In genomic region chr12:79136949-79137348, GRCm38 (mm10) we compare ENCODE assay signal across 24 mouse cellular contexts. TPM values are rescaled to one million over a fixed set of nuclear protein-coding genes. Genes with fewer than 3 reads are reported as not detected.
DNase-seq lines count a peak whose midpoint lies in the region; ATAC-seq and TF ChIP-seq lines count a peak whose summit lies in the region.
"Had no signal": no experiment of that assay in that cellular context is flagged by ENCODE, and none has a peak within 500 bp of the region (broad histone marks: within the 10 kb centered on the region; RNA-seq: fewer than 3 reads in every experiment).

No protein-coding gene starts in this region.

- no peak for TF ChIP-seq CTCF in CH12.LX (conservative IDR thresholded peaks at IDR 0.05 in 1 of 2, IDR thresholded peaks at IDR 0.05 in 1 of 2; ENCODE audit: low read depth in 2 of 2, low read length in 2 of 2)

- dilution Hi-C loops in CH12.LX (cut with MboI; ENCODE audit: extremely low pct_ligation_motif_present, extremely low pct_unique_long_range_greater_than_20kb, low sequenced_read_pairs), result no loop called here

- H3K27ac ChIP-seq in CH12.LX (ENCODE audit: insufficient read depth, low read depth) (no peak overlapping the region), ES-E14 (ENCODE audit: insufficient read depth, low read depth, low read length, poor library complexity, severe bottlenecking) (no peak overlapping the region)
- H3K27ac ChIP-seq in intestine, embryonic 16.5 days (ENCODE audit: low read length), result no peak overlapping the region

- in situ Hi-C loops in CH12.LX (cut with MboI; ENCODE audit: low pct_ligation_motif_present, low pct_unique_long_range_greater_than_20kb, low sequenced_read_pairs), result no loop called here
- in situ Hi-C loops in ES-E14 (cut with MboI; ENCODE audit: low sequenced_read_pairs in 2 of 2, unreplicated experiment in 2 of 2), result no loop called here

- no peak for TF ChIP-seq EP300 in CH12.LX (IDR thresholded peaks at IDR 0.05; ENCODE audit: low read length)

- ATAC-seq in intestine, embryonic 16.5 days, result no peak
- ATAC-seq: activated CD4-positive, CD25-positive, alpha-beta regulatory T cell, adult 4 months; CD4-positive, CD25-positive, alpha-beta regulatory T cell, adult 4 months; Patski had no signal

- no peak overlapping the region for H3K4me2 ChIP-seq in CH12.LX (ENCODE audit: insufficient read depth, low read depth, poor library complexity, severe bottlenecking)
- H3K4me2 ChIP-seq in intestine, embryonic 16.5 days (ENCODE audit: low read depth, low read length), result no peak overlapping the region

- H3K36me3 ChIP-seq in CH12.LX (replicated peaks in 1 of 2; ENCODE audit: control insufficient read depth in 1 of 2, insufficient read depth in 1 of 2, low read length in 1 of 2) (no peaks in the 10 kb centered on the region), ES-E14 (ENCODE audit: control insufficient read depth, insufficient read depth, low read length, poor library complexity, severe bottlenecking) (no peaks in the 10 kb centered on the region)
- H3K36me3 ChIP-seq in intestine, embryonic 16.5 days (ENCODE audit: control insufficient read depth, insufficient read depth, low read length), result no peaks in the 10 kb centered on the region
- H3K36me3 ChIP-seq: G1E had no signal

- no peaks in the 10 kb centered on the region for H3K79me2 ChIP-seq in CH12.LX (replicated peaks; ENCODE audit: control insufficient read depth, extremely low read depth, insufficient read depth, poor library complexity, severe bottlenecking)

- no peak overlapping the region for H3K9ac ChIP-seq in CH12.LX (ENCODE audit: insufficient read depth, low read depth)
- no peak overlapping the region for H3K9ac ChIP-seq in ES-E14 (ENCODE audit: insufficient read depth, low read depth, low read length, poor library complexity, severe bottlenecking)
- no peak overlapping the region for H3K9ac ChIP-seq in intestine, embryonic 16.5 days (ENCODE audit: low read depth, low read length)

- no peak for TF ChIP-seq POLR2A in CH12.LX (IDR thresholded peaks at IDR 0.05; ENCODE audit: low read depth, low read length)

- TF ChIP-seq RAD21 in CH12.LX (IDR thresholded peaks at IDR 0.05; ENCODE audit: low read depth, low read length), result no peak

- H3K4me1 ChIP-seq in CH12.LX (ENCODE audit: control insufficient read depth in 1 of 2, insufficient read depth in 2 of 2) (peaks cover 0 to 11% of the 10 kb centered on the region in 2 experiments; a peak in 2 of 4 replicates), ES-E14 (ENCODE audit: control insufficient read depth in 2 of 2, insufficient read depth in 2 of 2, low read length in 2 of 2, poor library complexity in 1 of 2) (no peaks in the 10 kb centered on the region)
- no peaks in the 10 kb centered on the region for H3K4me1 ChIP-seq in intestine, embryonic 16.5 days (ENCODE audit: control insufficient read depth, insufficient read depth, low read length)

- peak; percentile 9 for DNase-seq in embryo, embryonic 10.5 days (ENCODE audit: low spot score)
- no peak for DNase-seq in embryo, embryonic 9.5 days (ENCODE audit: extremely low spot score)
- DNase-seq in heart, adult 11 months, result peak; percentile 73
- no peak for DNase-seq in heart, postnatal 36 days
- DNase-seq in CH12.LX (ENCODE audit: extremely low read depth) (no peak), ES-E14 (ENCODE audit: low read depth, low spot score) (no peak)
- no peak for DNase-seq in natural killer cell, adult 2 months (ENCODE audit: low spot score in 2 of 2)
- DNase-seq: adrenal gland, adult 2 months; adrenal gland, adult 8-10 months; adrenal gland, postnatal 10 days; adrenal gland, postnatal 14 days; adrenal gland, postnatal 25 days; adrenal gland, postnatal 36 days; B cell, adult 2 months; cerebellum, adult 11 months; cerebellum, adult 11-12 months; cerebellum, adult 18-20 months; cerebellum, adult 2 months had no signal

- peaks cover 2% of the 10 kb centered on the region for H3K27me3 ChIP-seq in CH12.LX (replicated peaks)
- H3K27me3 ChIP-seq in intestine, embryonic 16.5 days (replicated peaks; ENCODE audit: control insufficient read depth, insufficient read depth, low read length), result peaks cover 5% of the 10 kb centered on the region; the same call in 1 of the 2 replicates
- H3K27me3 ChIP-seq: Patski had no signal

- intact Hi-C loops in heart, postnatal 36 days (cut with DNase I), result no loop called here

- H3K9me3 ChIP-seq in CH12.LX (replicated peaks; ENCODE audit: low read length) (no peaks in the 10 kb centered on the region), ES-E14 (ENCODE audit: control insufficient read depth, insufficient read depth, low read depth, low read length) (no peaks in the 10 kb centered on the region)
- H3K9me3 ChIP-seq in intestine, embryonic 16.5 days (ENCODE audit: control insufficient read depth, low read length), result no peaks in the 10 kb centered on the region
- H3K9me3 ChIP-seq: G1E had no signal

- H3K4me3 ChIP-seq in CH12.LX (replicated peaks in 1 of 3; ENCODE audit: low read depth in 2 of 3, low read length in 2 of 3, poor library complexity in 1 of 3) (no peak overlapping the region), ES-E14 (ENCODE audit: insufficient read depth in 1 of 2, low read depth in 1 of 2, low read length in 2 of 2, poor library complexity in 1 of 2, severe bottlenecking in 1 of 2) (no peak overlapping the region)
- H3K4me3 ChIP-seq in intestine, embryonic 16.5 days (ENCODE audit: low read length), result no peak overlapping the region

- WGBS in intestine, embryonic 16.5 days, result 71% methylated on average over 7 of the region's 7 CpGs

TF ChIP-seq in CH12.LX, 34 proteins besides CTCF, POLR2A, EP300 and RAD21:
- no peak for TF ChIP-seq MEF2A (IDR thresholded peaks at IDR 0.05; ENCODE audit: borderline replicate concordance, low read depth, low read length)
- no peak for TF ChIP-seq ELF1 (IDR thresholded peaks at IDR 0.05; ENCODE audit: low read depth, low read length)
- TF ChIP-seq MAFK (IDR thresholded peaks at IDR 0.05; ENCODE audit: insufficient replicate concordance, low read length), result peak; percentile 88
TF ChIP-seq in CH12.LX: peak in this region for 1.

TF ChIP-seq in ES-E14, 5 proteins besides CTCF, POLR2A, EP300 and RAD21:
- TF ChIP-seq CHD2 (IDR thresholded peaks at IDR 0.05; ENCODE audit: low read depth, low read length) (no peak), MAFK (IDR thresholded peaks at IDR 0.05; ENCODE audit: insufficient read depth, low read depth, low read length) (peak; percentile 93)

RNA-seq across cellular contexts. Expression of gene Arg2, which starts 6.4 kb away (rescaled TPM):
- total RNA-seq in heart, postnatal 36 days (2021), result not detected
- total RNA-seq in CH12.LX (2012; rRNA removed) (not detected in 2 replicates), CH12.LX (2014; rRNA removed) (not detected in 2 replicates), ES-E14 (2012; rRNA removed) (4.0 and 5.3 TPM in 2 replicates)
- not detected in 2 replicates for polyA plus RNA-seq in CH12.LX (2012; ENCODE audit: insufficient read length, low read depth)
- polyA plus RNA-seq in intestine, embryonic 16.5 days (2015; fragmentation: Nextera tagmentation; extraction: Ambion mirVana), result 0.75 and 0.82 TPM in 2 replicates
- total RNA-seq: adrenal gland, postnatal 14 days; MEL had no signal
- polyA plus RNA-seq: adrenal gland, adult 2 months; G1E had no signal

RNA-seq across cellular contexts. Expression of gene Vti1b, which starts 35.5 kb away (rescaled TPM):
- total RNA-seq in heart, postnatal 36 days (2021), result 10 to 100 TPM; 84.1 to 92.4 TPM
- total RNA-seq in CH12.LX (2012; rRNA removed), result 69.4 and 70.3 TPM in 2 replicates
- 90.8 and 96.4 TPM in 2 replicates for total RNA-seq in CH12.LX (2014; rRNA removed)
- polyA plus RNA-seq in CH12.LX (2012; ENCODE audit: insufficient read length, low read depth), result 68.1 and 84.3 TPM in 2 replicates
- 40.9 and 65.5 TPM in 2 replicates for total RNA-seq in ES-E14 (2012; rRNA removed)
- polyA plus RNA-seq in intestine, embryonic 16.5 days (2015; fragmentation: Nextera tagmentation; extraction: Ambion mirVana), result 111 and 117 TPM in 2 replicates

RNA-seq across cellular contexts. Expression of gene Pigh, which starts 47.5 kb away (rescaled TPM):
- total RNA-seq in heart, postnatal 36 days (2021), result 1 to 10 TPM; 2.9 to 3.5 TPM
- total RNA-seq in CH12.LX (2012; rRNA removed) (12.8 and 13.0 TPM in 2 replicates), CH12.LX (2014; rRNA removed) (17.8 and 18.2 TPM in 2 replicates), ES-E14 (2012; rRNA removed) (14.8 and 17.0 TPM in 2 replicates)
- 8.3 and 9.3 TPM in 2 replicates for polyA plus RNA-seq in CH12.LX (2012; ENCODE audit: insufficient read length, low read depth)
- polyA plus RNA-seq in intestine, embryonic 16.5 days (2015; fragmentation: Nextera tagmentation; extraction: Ambion mirVana), result 26.2 and 27.6 TPM in 2 replicates

RNA-seq across cellular contexts. Expression of gene Rdh11, which starts 55.1 kb away (rescaled TPM):
- 1 to 10 TPM; 3.3 to 3.5 TPM for total RNA-seq in heart, postnatal 36 days (2021)
- total RNA-seq in CH12.LX (2012; rRNA removed) (47.4 and 47.5 TPM in 2 replicates), CH12.LX (2014; rRNA removed) (88.5 and 121 TPM in 2 replicates), ES-E14 (2012; rRNA removed) (33.5 and 75.6 TPM in 2 replicates)
- 46.3 and 50.3 TPM in 2 replicates for polyA plus RNA-seq in CH12.LX (2012; ENCODE audit: insufficient read length, low read depth)
- 37.4 and 39.0 TPM in 2 replicates for polyA plus RNA-seq in intestine, embryonic 16.5 days (2015; fragmentation: Nextera tagmentation; extraction: Ambion mirVana)

Comparison
In these comparisons a context has a peak if more than half of its experiments do, and no peak if none do; other contexts are left out.
1. DNase-seq: peak in embryo, embryonic 10.5 days (single experiment) and heart, adult 11 months (single experiment); none in embryo, embryonic 9.5 days (single experiment), heart, postnatal 36 days (0 of 2), CH12.LX (single experiment), ES-E14 (single experiment) and natural killer cell, adult 2 months (0 of 2).